Mouse (Mus musculus) ES-E14 (cell line): ENCODE results near the gene Siglecg.

Source experiments
- CHD2 ChIP-seq: IDR thresholded peaks from 2 replicates; pipeline ENCODE4 v1.6.1; 2014; ENCODE audit warnings: mild to moderate bottlenecking, low read depth, low read length, inconsistent platforms
- HCFC1 ChIP-seq: IDR thresholded peaks from 2 replicates; pipeline ENCODE4 v1.6.1; 2012; ENCODE audit warnings: low read length, inconsistent platforms, borderline replicate concordance; ENCODE audit not compliant: insufficient read depth
- MAFK ChIP-seq: IDR thresholded peaks from 2 replicates; pipeline ENCODE4 v1.6.1; 2014; ENCODE audit warnings: mild to moderate bottlenecking, low read depth, low read length, inconsistent platforms; ENCODE audit not compliant: insufficient read depth
- ZC3H11A ChIP-seq: IDR thresholded peaks from 2 replicates; pipeline ENCODE4 v1.6.1; 2012; ENCODE audit warnings: low read depth, mild to moderate bottlenecking, inconsistent platforms, low read length, borderline replicate concordance
- ZNF384 ChIP-seq: IDR thresholded peaks from 2 replicates; pipeline ENCODE4 v1.6.1; 2012; ENCODE audit warnings: low read depth, low read length, inconsistent platforms

- TF ChIP-seq ZNF384: no peak
- TF ChIP-seq ZC3H11A: no peak
- no peak for TF ChIP-seq MAFK
- no peak for TF ChIP-seq HCFC1
- no peak for TF ChIP-seq CHD2
These were observed 8.5 kb upstream of the Siglecg start for GRCm38 (mm10) chr7:43399501-43399900.
